Mouse (Mus musculus) cerebellum, adult 8-10 months (tissue): Measurements from ENCODE around the gene Olfr385.
"Not testable (repeated sequence)": the region's sequence is repeated elsewhere in the genome, so short reads cannot be mapped to it uniquely, and the experiment has no call there.

ENCODE experiments used
- DNase-seq: peaks from one replicate; pipeline ENCODE4 v3.0.0; 2022

Olfr385 gene

GRCm38 (mm10) chr11:73592908-73593307, at the start of gene Olfr385:
Olfr385 (minus strand) TSS chr11:73593008.
- DNase-seq: no peak

DNA sequence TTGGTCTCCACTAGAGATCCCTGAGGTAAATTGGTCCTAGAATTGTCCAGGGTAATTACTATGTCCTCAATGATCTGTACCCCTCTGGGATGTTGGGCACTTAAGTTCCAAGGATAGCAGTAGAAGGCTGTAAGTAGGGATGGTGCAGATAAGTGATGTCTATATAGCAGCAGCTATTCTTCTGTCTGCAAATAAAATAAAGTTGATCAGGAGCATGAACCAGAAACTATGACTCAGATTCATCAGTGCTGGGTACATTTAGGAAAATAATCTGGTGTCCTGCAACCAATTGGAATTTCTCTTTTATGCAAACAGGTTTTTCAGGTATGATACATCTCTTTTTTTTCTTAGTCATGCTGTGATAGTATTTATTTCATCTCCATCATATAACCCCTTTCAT, 5.5 kb upstream of the Olfr385 start, which contains the start of gene Olfr384:
Gene Olfr384 (plus strand): TSS at position 301 of the 400 bp plus-strand sequence.
- no peak for DNase-seq

DNA sequence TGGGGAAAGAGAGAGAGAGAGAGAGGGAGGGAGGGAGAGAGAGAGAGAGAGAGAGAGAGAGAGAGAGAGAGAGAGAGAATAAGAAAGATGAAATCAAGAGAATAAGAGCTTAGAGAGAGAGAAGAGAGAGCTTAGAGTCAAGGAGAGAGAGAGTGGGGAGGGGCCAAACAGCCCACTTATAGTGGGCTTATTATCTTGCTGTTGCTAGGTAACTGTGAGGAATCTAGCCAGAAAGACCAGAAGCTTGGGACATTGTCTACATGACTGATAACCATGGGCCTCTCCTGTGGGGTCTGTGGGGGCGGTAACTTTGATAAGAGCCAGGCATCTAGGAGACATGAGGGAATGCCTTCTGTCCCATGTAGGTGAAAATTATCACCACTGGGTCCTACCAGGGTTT, 9.6 kb downstream of the Olfr385 start:
- DNase-seq: not testable (repeated sequence)

DNA sequence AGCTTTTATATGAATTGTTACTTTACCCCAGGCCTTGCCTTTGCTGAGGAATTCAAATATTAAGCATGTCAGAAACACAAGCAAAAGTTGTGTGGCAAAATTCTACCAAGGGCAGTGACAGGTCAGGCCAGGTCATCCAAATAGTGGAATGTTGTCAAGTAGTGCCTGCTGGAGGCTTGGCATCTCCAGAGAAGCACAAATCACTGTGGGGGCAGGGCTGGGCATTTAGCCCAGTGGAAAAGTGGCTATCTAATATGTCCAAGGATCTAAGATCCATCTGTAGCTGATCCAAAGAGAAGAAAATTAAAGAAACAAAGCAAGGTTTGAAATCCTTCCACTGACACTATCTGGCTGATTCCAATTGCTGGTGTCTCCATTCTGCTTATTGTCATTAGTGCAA, 12.9 kb downstream of the Olfr385 start:
- no peak for DNase-seq
